Mouse (Mus musculus) adrenal gland, postnatal 10 days (tissue): Measurements from ENCODE around the gene Kcna10. TPM values are rescaled to one million over a fixed set of nuclear protein-coding genes. Genes with fewer than 3 reads are reported as not detected.

Source experiments
- DNase-seq: peaks from one replicate; pipeline ENCODE4 v3.0.0; 2021; ENCODE audit warnings: mixed read lengths
- long read RNA-seq, 2 experiments: library from polyadenylated mRNA; stranded (forward); transcript quantifications; one replicate each; pipeline ENCODE4 v2.0.0; 2021
- total RNA-seq, 2 experiments: library from RNA; stranded (reverse); gene quantifications; 2 replicates each; pipeline ENCODE4 v1.2.3; 2021

Kcna10 gene
- not detected for total RNA-seq
- long read RNA-seq, experiment 1, result 0 reads
- long read RNA-seq, experiment 2, result 0 reads

GRCm38 (mm10) chr3:107182756-107183155, at the start of gene Kcna10:
Gene Kcna10, plus strand, starts transcription at chr3:107183056.
- no peak for DNase-seq

DNA sequence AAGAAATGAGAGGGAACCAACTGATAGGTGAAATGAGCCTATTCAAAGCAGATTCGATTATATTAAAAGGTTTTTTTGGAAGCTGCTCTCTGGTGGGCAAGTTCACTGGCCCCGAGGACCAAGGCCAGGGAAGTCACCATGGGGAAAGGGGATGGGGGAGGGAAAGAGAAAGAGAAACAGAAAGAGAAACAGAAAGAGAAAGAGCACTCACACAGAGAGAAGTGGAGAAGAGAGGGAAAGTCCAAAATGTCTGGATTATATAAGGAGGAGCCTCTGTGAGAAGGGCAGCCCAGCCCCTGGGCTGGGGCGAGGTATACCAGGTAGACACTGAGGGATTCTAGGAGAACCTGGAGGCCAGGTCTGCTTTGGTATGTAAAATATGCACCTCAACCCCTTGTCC, 48.4 kb upstream of the Kcna10 start:
- no peak for DNase-seq

GRCm38 (mm10) chr3:107147126-107147525, 35.7 kb upstream of the Kcna10 start:
- DNase-seq, result no peak

DNA sequence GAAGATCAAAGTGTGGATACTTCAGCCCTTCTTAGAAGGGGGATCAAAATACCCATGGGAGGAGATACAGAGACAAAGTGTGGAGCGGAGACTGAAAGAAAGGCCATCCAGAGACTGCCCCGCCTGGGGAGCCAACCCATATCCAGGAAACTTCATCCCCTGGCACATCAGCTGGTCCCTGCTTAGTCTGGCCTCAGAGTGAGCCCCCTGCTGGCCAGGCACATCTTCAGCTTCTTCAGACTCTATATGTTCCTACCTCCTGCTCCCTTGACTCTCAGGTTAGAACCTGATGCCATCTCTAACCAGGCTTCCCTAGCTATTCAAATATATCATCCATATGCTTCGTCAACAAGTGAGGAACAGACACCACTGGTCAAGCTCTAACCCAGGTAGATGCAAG, 33.9 kb upstream of the Kcna10 start:
- DNase-seq, result peak; percentile 53

DNA sequence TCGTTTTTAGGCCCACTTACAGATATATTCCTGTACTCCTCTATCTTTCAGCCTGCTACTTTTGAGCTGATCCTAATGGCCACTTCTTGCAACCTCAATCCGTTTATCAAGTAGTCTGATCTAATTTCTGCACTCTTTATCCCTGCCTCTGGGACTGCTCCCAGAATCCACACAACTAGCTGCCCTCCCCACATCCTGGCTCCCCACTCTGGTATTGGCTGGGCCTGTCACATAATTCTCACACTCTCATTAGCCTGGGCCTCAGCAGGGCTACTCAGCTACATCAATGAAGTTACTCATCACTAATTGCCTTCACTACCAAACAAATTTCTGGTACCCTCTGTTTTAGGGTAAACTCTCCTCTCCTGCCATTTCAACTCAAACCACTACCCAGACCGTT, 32.4 kb upstream of the Kcna10 start:
- DNase-seq, result no peak

DNA sequence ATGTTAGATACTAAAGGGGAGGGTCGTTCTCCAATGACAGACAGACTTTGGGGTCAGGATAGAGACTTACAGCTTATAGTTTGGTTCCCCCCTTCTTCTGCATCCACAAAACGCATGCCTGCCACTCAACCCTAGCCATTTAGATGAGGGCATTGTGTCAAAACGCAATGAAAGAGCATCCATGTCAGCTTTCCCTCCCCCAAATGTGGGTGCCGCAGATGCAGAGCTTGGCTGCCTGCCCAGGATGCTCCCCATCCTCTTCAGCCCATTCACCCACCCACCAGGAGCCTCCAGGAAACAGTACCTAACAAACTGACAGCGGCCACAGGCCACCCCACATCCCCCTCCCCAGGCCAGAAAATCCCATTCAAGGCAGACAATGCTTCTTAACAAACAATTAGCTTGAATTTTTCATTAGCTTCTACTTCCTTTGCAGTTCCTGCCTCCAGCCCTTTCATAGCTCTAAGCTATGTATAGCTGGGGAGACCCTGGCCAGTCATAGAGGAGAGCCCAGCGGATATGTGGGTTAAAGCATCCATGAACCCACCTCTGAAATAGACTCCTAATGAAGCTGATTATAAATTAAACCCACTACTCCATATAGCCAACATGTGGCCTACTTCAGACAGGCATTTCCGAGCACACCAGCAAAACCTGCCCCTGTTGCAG, 31.9 kb upstream of the Kcna10 start:
- DNase-seq, result no peak

DNA sequence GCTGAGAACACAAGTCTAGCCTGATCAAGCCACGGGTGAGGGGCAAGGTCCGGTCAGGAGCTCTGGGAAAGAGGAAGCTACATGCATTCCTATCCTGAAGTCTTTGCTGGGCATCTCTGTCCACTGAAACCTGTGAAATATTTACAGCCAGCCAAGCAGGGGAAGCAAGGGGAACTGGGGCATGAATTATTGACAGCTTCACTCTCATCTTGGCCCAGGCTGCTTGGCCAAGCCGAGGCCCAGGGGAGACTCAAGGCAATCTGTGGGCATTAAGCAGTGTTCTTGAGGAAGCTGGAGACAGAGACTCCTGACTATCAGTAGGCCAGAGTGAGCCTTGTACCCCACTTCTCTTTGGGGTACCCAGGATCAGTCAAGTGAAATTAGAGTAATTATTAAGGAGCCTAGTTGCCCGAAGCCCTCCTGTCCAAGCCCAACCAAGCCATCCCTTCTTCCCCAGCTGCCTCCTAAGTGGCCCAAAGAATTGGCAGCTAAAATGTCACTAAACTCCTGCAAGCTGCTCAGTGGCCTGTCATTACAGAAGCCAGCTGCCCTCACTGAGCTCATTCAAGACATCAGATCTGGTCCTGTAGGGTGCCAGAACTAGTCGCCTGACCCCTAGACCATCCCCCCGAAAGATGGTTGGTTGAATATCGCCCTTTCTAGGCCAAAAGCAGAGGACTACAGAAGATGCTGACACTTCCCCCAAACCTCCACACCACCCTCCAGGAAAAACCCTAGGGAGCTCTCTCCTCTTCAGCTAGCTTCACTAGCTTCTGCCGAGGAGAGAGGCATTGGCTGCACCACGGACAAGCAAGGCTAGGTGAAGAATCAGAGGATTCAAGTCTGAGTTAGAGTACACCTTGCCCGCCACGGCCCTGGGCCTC, 28.8 kb upstream of the Kcna10 start:
- DNase-seq, result no peak

GRCm38 (mm10) chr3:107158856-107159255, 24.0 kb upstream of the Kcna10 start:
- DNase-seq, result no peak

DNA sequence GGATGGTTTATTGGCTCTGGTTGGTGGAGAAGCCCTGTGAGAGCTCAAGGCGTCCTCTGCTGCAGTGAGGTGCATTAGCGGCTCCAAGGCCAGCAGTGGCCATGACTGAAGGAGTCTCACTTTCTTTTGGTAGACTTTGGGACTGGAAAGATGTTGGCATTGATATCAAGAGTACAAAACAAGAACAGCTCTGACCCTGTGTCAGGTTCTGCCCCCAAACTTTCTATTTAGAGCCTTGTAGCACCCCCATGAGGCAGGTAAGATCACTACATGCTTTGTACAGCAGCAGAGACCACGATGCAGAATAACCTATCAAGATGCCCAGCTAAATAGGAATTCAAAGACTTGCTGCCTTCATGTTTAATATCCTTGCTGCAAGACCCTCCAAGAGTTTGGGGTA, 23.4 kb upstream of the Kcna10 start:
- no peak for DNase-seq

GRCm38 (mm10) chr3:107159859-107160324, 23.0 kb upstream of the Kcna10 start:
- DNase-seq, result peak; percentile 17

DNA sequence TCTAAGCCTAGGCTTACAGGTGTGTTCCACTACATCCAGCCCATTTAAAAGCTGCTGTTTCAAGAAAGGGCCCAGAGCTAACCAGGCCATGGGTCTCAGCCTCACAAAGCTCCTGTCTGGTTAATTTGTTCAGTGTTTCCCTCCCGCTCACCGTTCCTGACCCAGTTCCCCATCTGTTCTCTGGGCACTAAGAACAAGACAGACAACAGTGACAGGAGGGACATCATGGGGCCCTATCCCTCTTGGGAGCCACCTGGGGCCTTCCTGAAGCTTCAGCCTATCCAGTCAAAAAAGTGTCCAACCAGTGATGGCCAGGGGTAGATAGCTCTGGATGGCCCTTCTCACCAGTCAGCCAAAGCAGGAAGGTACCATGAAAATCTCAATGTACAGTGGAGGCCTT, 20.1 kb upstream of the Kcna10 start:
- DNase-seq, result no peak

GRCm38 (mm10) chr3:107169552-107169951, 13.3 kb upstream of the Kcna10 start:
- DNase-seq, result no peak

GRCm38 (mm10) chr3:107171964-107172363, 10.9 kb upstream of the Kcna10 start:
- peak; percentile 14 for DNase-seq

DNA sequence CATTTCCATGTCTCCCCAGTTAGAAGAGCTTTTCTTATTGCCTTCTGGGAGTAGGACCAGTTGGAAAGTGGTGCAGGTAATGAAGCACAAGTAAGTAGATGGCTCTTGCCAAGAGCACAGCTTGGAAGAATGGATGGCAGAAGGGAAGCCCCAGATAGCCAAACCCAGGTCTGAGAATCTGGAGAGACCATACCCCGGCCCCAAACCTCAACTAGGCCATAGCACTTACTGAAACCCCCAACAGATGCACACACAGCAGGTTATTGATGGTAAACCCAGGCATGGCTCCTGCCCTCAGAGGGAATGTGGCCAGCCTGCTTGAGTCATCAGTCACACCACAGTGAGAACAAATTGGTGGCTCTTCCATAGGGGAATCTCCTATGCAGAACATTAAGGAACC, 10.3 kb upstream of the Kcna10 start:
- no peak for DNase-seq

DNA sequence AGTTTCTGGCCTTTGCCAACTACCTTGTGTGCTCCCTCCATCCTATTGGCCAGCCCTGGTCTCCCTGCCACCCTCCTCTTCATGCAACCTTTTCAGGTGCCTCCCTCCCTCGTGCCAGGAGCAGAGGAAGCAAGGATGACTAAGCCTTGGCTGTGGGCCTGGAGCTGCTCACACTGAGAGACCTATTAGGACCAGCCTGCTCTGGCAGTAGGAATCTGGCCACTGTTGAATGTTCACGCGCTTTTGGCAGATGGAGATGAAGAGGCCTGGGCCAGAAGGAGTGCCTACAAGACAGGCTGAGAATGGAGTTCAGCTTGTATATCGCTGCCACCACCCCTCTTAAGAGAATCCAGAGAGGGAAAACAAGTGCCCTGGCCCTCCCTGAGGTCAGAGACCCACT, 7.4 kb upstream of the Kcna10 start:
- DNase-seq, result no peak

DNA sequence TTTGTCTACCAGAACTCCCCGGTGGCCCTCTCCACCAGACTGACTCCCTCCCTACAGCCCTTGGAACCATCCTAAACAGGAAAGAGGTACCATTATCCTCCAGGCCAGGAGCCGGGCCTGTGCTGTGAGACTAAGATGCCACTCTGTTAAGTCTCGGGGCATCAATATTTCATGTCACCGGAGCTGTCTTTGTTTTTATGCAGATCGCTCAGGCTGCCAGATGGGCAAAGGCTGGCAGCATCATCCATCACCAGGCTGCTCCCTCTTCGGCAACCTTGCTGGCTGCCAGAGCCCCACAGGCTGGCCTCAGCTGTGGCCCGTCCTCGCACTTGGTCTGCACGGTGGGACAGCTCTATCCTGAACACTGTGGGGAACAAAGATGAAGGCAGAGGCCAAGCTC, 6.4 kb upstream of the Kcna10 start:
- DNase-seq, result no peak

GRCm38 (mm10) chr3:107180860-107181259, 2.0 kb upstream of the Kcna10 start:
- DNase-seq, result no peak

GRCm38 (mm10) chr3:107183178-107183577, 322 bp downstream of the Kcna10 start:
- DNase-seq, result peak; percentile 33

DNA sequence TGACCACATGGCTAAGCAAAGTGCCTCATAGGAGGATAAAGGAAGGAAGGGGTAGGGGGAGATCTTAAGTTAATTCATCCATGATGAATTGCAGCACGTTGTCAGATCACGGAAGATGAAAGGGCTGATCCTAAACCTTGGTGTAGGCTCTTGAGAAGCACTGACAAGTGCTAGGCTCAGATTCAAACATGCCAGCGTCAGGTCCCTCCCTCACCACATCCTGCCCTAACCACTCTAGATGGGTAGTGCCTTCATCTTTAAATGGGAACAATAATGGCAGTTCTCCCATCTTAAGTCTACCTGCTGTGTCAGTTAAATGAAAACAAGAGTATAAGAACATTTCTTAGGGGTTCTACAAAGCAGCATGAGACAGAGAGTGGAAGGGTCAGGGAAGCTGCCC, 2.7 kb downstream of the Kcna10 start:
- DNase-seq, result no peak

DNA sequence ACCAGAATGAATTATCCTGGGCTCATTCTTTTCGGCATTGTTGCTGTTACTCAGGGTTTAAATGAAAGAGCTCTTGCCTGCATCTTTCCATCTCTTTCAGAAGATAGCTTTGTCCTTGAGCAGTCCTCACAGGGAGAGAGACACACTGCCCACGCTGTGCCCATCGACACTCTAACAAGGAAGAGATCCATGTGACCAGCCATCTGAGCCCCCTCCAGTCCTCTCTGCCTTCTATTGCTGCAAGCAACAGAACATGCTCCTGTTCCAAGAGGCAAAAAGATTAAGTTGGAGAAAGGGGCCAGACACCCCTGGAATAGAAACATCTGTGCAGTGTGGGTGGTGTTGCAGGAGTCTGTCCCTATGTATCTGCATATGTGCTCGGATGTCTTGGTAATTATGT, 4.2 kb downstream of the Kcna10 start:
- no peak for DNase-seq

DNA sequence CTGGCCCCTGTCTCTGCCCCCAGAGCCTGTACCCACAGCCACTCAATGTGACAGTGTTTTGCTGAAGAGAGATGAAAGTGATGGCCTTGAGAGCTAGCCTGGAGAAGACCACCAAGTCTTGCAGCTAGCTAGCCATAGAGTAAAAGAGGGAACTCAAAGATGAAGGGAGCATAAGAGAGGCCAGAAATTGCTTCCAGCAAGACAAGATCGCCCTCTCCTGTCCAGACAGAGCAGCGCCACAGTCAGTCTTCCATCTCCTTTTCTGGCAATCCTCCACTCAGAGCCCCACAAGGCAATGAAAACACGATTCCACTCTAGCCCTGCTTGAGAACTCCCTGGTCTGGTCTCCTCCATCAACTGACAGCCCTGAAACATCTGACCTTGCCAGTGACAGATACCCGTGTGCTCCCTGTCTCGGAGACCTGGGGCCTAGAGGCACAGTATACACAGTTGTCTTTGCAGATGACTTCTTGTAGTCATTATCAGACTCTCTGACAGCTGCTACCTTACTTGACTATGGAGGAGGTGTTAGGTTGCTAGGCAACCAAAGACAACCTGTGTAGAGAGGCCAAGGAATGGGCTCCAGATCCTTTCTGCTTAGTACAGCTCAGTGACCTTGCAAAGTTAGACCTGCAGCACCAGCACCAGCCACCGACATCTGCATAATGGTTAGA, 5.5 kb downstream of the Kcna10 start:
- peak; percentile 32 for DNase-seq

- DNase-seq, result no peak
These were observed 18.7 kb downstream of the Kcna10 start for GRCm38 (mm10) chr3:107201310-107202180.
